Comparison of ENCODE assay signal across 11 mouse cellular contexts in the genomic region with DNA sequence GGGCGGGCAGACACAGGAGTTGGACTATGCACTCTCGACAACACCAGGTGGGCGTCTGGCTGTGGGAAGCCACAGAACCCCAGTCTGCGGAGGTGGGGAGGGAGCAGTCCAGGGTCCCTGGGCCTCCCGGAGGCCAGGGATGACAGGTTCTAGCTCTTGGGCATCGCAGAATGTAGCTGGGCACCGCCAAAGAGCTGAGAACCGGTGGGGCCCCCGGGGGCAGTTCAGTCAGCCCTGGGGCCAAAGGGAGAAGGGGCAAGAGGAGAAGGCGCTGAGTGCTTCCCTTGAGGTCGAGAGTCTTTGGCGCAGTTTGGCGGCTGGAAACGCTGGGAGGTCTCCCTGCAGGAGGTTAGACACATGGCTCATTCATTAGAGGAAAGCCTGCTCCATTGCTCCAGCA. TPM values are rescaled to one million over a fixed set of nuclear protein-coding genes. Genes with fewer than 3 reads are reported as not detected.
DNase-seq lines count a peak whose midpoint lies in the region; ATAC-seq and TF ChIP-seq lines count a peak whose summit lies in the region.
"Had no signal": no experiment of that assay in that cellular context is flagged by ENCODE, and none has a peak within 500 bp of the region (broad histone marks: within the 10 kb centered on the region; RNA-seq: fewer than 3 reads in every experiment).

No protein-coding gene starts in this region.

- peak; percentile 11 for DNase-seq in liver
- DNase-seq in liver, postnatal 0 days = no peak
- no peak for DNase-seq in forebrain, postnatal 0 days
- no peak for DNase-seq in liver, embryonic 13.5 days
- peak; percentile 2 for DNase-seq in testis, postnatal 14 days (ENCODE audit: low spot score)
- DNase-seq in frontal cortex, postnatal 25 days (ENCODE audit: low spot score in 2 of 2) = no peak
- DNase-seq in cerebellum, postnatal 25 days = no peak
- DNase-seq in kidney, adult 2 months = no peak
- DNase-seq: kidney, postnatal 36 days; lung, postnatal 10 days; thymus, adult 2 months had no signal

- no peaks in the 10 kb centered on the region for H3K4me1 ChIP-seq in liver, postnatal 0 days (ENCODE audit: insufficient read depth)
- no peaks in the 10 kb centered on the region for H3K4me1 ChIP-seq in forebrain, postnatal 0 days (ENCODE audit: insufficient read depth)
- 0 out of 2 replicates have a peak, but pooled peaks cover 4% of the 10 kb centered on the region for H3K4me1 ChIP-seq in liver, embryonic 13.5 days (replicated peaks)
- no peaks in the 10 kb centered on the region for H3K4me1 ChIP-seq in kidney, adult 2 months (ENCODE audit: control insufficient read depth, insufficient read depth, low read length)

- TF ChIP-seq POLR2A in kidney, adult 2 months (IDR thresholded peaks at IDR 0.05; ENCODE audit: low read depth, low read length) = no peak

- no peak overlapping the region for H3K4me3 ChIP-seq in liver, postnatal 0 days (ENCODE audit: low read depth, low read length)
- H3K4me3 ChIP-seq in forebrain, postnatal 0 days (ENCODE audit: low read depth, low read length) = no peak overlapping the region
- no peak overlapping the region for H3K4me3 ChIP-seq in liver, embryonic 13.5 days (replicated peaks)
- H3K4me3 ChIP-seq in kidney, adult 2 months (ENCODE audit: insufficient read depth, low read depth, low read length) = no peak overlapping the region

- H3K9me3 ChIP-seq in liver, postnatal 0 days (ENCODE audit: low read length) = no peaks in the 10 kb centered on the region
- no peaks in the 10 kb centered on the region for H3K9me3 ChIP-seq in forebrain, postnatal 0 days (ENCODE audit: low read length)
- no peaks in the 10 kb centered on the region for H3K9me3 ChIP-seq in liver, embryonic 13.5 days (replicated peaks)

- H3K27ac ChIP-seq in liver, postnatal 0 days (ENCODE audit: low read depth) = no peak overlapping the region
- H3K27ac ChIP-seq in forebrain, postnatal 0 days (ENCODE audit: low read depth, low read length) = no peak overlapping the region
- no peak overlapping the region for H3K27ac ChIP-seq in liver, embryonic 13.5 days
- no peak overlapping the region for H3K27ac ChIP-seq in kidney, adult 2 months (ENCODE audit: insufficient read depth, low read depth, low read length)

- TF ChIP-seq EP300 in liver, postnatal 0 days (IDR thresholded peaks at IDR 0.05; ENCODE audit: low read depth) = no peak

- WGBS in liver, postnatal 0 days (ENCODE audit: insufficient replicate concordance) = 28% methylated on average over 14 of the region's 14 CpGs
- WGBS in forebrain, postnatal 0 days = 17% methylated on average over 14 of the region's 14 CpGs
- 16% methylated on average over 14 of the region's 14 CpGs for WGBS in liver, embryonic 13.5 days (ENCODE audit: insufficient replicate concordance)
- 23% methylated on average over 14 of the region's 14 CpGs for WGBS in kidney, adult 2 months

- H3K36me3 ChIP-seq in liver, postnatal 0 days (replicated peaks; ENCODE audit: insufficient read depth, low read length) = no peaks in the 10 kb centered on the region
- no peaks in the 10 kb centered on the region for H3K36me3 ChIP-seq in forebrain, postnatal 0 days (ENCODE audit: insufficient read depth)
- no peaks in the 10 kb centered on the region for H3K36me3 ChIP-seq in liver, embryonic 13.5 days
- H3K36me3 ChIP-seq in kidney, adult 2 months (ENCODE audit: control insufficient read depth, insufficient read depth, low read length) = no peaks in the 10 kb centered on the region

- no peak overlapping the region for H3K4me2 ChIP-seq in liver, postnatal 0 days (ENCODE audit: low read depth, low read length)
- H3K4me2 ChIP-seq in forebrain, postnatal 0 days (ENCODE audit: low read depth) = no peak overlapping the region
- 0 out of 2 replicates have a peak overlapping the region, but pooled peaks have one; percentile 4 for H3K4me2 ChIP-seq in liver, embryonic 13.5 days

- H3K9ac ChIP-seq in liver, postnatal 0 days (replicated peaks) = no peak overlapping the region
- H3K9ac ChIP-seq in forebrain, postnatal 0 days = no peak overlapping the region
- H3K9ac ChIP-seq in liver, embryonic 13.5 days = no peak overlapping the region

- no peaks in the 10 kb centered on the region for H3K27me3 ChIP-seq in liver, postnatal 0 days (ENCODE audit: insufficient read depth, low read length)
- H3K27me3 ChIP-seq in forebrain, postnatal 0 days (ENCODE audit: insufficient read depth, low read length) = no peaks in the 10 kb centered on the region
- H3K27me3 ChIP-seq in liver, embryonic 13.5 days = 0 out of 2 replicates have a peak, but pooled peaks cover 4% of the 10 kb centered on the region
- H3K27me3 ChIP-seq in kidney, adult 2 months (replicated peaks; ENCODE audit: control insufficient read depth, insufficient read depth, low read length) = no peaks in the 10 kb centered on the region; the same call in 1 of the 2 replicates

- ATAC-seq in liver, postnatal 0 days = no peak
- peak; percentile 9; the same call in 1 of the 2 replicates for ATAC-seq in forebrain, postnatal 0 days
- peak; percentile 43; the same call in 1 of the 2 replicates for ATAC-seq in liver, embryonic 13.5 days (ENCODE audit: low read depth)

- TF ChIP-seq CTCF in liver, postnatal 0 days (IDR thresholded peaks at IDR 0.05; ENCODE audit: low read depth) = no peak
- TF ChIP-seq CTCF in forebrain, postnatal 0 days (IDR thresholded peaks at IDR 0.05; ENCODE audit: low read depth) = no peak
- no peak for TF ChIP-seq CTCF in kidney, adult 2 months (conservative IDR thresholded peaks at IDR 0.05; ENCODE audit: insufficient read depth, insufficient read length, low read depth, low read length)

RNA-seq across cellular contexts. Expression of gene Aptx, which starts 26.7 kb away (rescaled TPM):
- polyA plus RNA-seq in liver, postnatal 0 days (2015; fragmentation: Nextera tagmentation; extraction: Ambion mirVana) = 11.6 and 12.0 TPM in 2 replicates
- 22.5 and 26.7 TPM in 2 replicates for total RNA-seq in forebrain, postnatal 0 days (2014; rRNA removed)
- polyA plus RNA-seq in forebrain, postnatal 0 days (2015; fragmentation: Nextera tagmentation; extraction: Ambion mirVana) = 35.8 and 37.9 TPM in 2 replicates
- 11.8 and 13.1 TPM in 2 replicates for polyA plus RNA-seq in liver, embryonic 13.5 days (2015; fragmentation: Nextera tagmentation; extraction: Ambion mirVana)
- 7.2 and 8.9 TPM in 2 replicates for polyA plus RNA-seq in kidney, adult 2 months (2012; rRNA removed)

RNA-seq across cellular contexts. Expression of gene Dnaja1, which starts 45.6 kb away (rescaled TPM):
- polyA plus RNA-seq in liver, postnatal 0 days (2015; fragmentation: Nextera tagmentation; extraction: Ambion mirVana) = 180 and 183 TPM in 2 replicates
- 185 and 197 TPM in 2 replicates for total RNA-seq in forebrain, postnatal 0 days (2014; rRNA removed)
- polyA plus RNA-seq in forebrain, postnatal 0 days (2015; fragmentation: Nextera tagmentation; extraction: Ambion mirVana) = 622 and 667 TPM in 2 replicates
- 198 and 259 TPM in 2 replicates for polyA plus RNA-seq in liver, embryonic 13.5 days (2015; fragmentation: Nextera tagmentation; extraction: Ambion mirVana)
- 11.8 and 23.1 TPM in 2 replicates for polyA plus RNA-seq in kidney, adult 2 months (2012; rRNA removed)

Comparison
In these comparisons a context has a peak if more than half of its experiments do, and no peak if none do; other contexts are left out.
1. DNase-seq: peak in liver (single experiment) and testis, postnatal 14 days (single experiment); none in liver, postnatal 0 days (single experiment), forebrain, postnatal 0 days (single experiment), liver, embryonic 13.5 days (single experiment), frontal cortex, postnatal 25 days (0 of 2), cerebellum, postnatal 25 days (0 of 2) and kidney, adult 2 months (single experiment).